Mouse (Mus musculus): Measurements from ENCODE around the gene Tacc2. TPM values are rescaled to one million over a fixed set of nuclear protein-coding genes. Genes with fewer than 3 reads are reported as not detected.
A peak's percentile ranks its signal among the peaks of the same experiment; 100 is the strongest.

The Tacc2 gene
- polyA plus RNA-seq, 1 experiment from 2014 or later = 19.8 TPM

DNA sequence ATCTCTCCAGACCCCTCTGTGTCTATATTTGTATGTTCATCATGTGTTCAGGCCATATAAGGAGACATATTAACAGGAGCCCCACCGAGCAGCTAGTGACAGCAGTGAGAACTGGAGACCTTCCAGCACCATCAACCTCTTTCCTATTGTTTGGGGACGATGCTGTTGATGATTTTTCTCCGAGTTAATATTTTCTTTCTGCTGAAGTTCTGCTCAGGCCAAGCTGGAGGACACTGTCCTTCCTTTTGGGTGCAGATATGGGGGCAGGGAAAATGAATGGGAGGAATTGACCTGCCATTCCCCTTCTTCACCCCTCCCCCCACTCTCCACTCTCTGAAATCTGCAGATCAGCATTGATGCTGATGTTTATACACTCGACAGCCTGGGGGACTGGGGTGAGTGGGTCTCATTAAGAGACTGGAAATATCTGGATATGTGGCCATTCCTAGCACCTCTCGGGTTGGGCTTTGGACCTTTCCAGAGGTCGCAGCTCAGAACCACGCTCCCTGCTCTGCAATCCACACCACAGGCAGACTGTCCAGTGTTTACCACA, 91.6 kb downstream of the Tacc2 start:
- 0 out of 2 replicates have a peak overlapping the region, but pooled peaks have one; percentile 57 for H3K27ac ChIP-seq (ENCODE audit: low read length)
- WGBS = 39% methylated on average over 7 of the region's 7 CpGs
- no peak overlapping the region for H3K9ac ChIP-seq (replicated peaks; ENCODE audit: low read depth)
- H3K27me3 ChIP-seq (replicated peaks; ENCODE audit: insufficient read depth, low read length) = no peaks in the 10 kb centered on the region
- no peak for DNase-seq (ENCODE audit: low spot score)
- no peaks in the 10 kb centered on the region for H3K9me3 ChIP-seq (ENCODE audit: low read length)
- H3K4me2 ChIP-seq (replicated peaks; ENCODE audit: low read depth, low read length) = no peak overlapping the region
- no peak for TF ChIP-seq EP300 (IDR thresholded peaks at IDR 0.05)
- no peak for TF ChIP-seq CTCF (IDR thresholded peaks at IDR 0.05)
- peaks cover 20% of the 10 kb centered on the region for H3K4me1 ChIP-seq (ENCODE audit: insufficient read depth, low read depth, low read length)
- no peaks in the 10 kb centered on the region for H3K36me3 ChIP-seq (ENCODE audit: insufficient read depth, low read length)
- no peak for ATAC-seq
- H3K4me3 ChIP-seq (ENCODE audit: low read depth, low read length) = no peak overlapping the region

DNA sequence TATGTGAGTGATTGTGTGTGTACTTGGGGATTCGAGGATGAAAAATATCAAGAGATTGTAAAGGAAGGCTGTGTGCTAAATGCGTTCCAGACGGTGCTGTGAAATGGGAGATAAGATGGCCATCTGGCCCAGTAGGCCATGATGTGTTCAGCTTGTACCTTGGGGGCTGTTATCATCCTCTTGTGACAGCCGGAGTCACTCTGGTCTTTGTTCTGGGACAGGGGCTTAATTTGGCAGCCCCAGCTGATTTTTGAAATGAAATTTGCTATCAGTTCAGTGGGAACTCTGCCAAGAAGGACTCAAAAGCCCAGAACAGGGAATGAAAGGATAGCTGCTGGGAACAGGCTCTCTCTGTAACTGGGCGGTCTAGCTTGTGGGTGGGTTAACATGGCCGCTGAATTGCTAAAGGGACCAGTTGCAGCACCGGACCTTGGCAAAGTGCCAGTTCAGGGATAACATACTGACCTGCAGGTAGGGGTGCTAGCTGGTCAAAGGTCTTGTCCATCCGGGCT, 92.2 kb downstream of the Tacc2 start:
- no peak overlapping the region for H3K9ac ChIP-seq (replicated peaks; ENCODE audit: low read depth)
- no peak overlapping the region for H3K4me2 ChIP-seq (replicated peaks; ENCODE audit: low read depth, low read length)
- peak; percentile 16; the same call in 1 of the 2 replicates for ATAC-seq
- no peaks in the 10 kb centered on the region for H3K36me3 ChIP-seq (ENCODE audit: insufficient read depth, low read length)
- peak; percentile 71 for DNase-seq (ENCODE audit: low spot score)
- H3K9me3 ChIP-seq (ENCODE audit: low read length) = no peaks in the 10 kb centered on the region
- no peaks in the 10 kb centered on the region for H3K27me3 ChIP-seq (replicated peaks; ENCODE audit: insufficient read depth, low read length)
- H3K4me3 ChIP-seq (ENCODE audit: low read depth, low read length) = no peak overlapping the region
- H3K27ac ChIP-seq (ENCODE audit: low read length) = peak overlapping the region; percentile 57; the same call in 1 of the 2 replicates
- WGBS = 32% methylated on average over 8 of the region's 8 CpGs
- TF ChIP-seq EP300 (IDR thresholded peaks at IDR 0.05) (no peak), CTCF (IDR thresholded peaks at IDR 0.05) (no peak)
- H3K4me1 ChIP-seq (ENCODE audit: insufficient read depth, low read depth, low read length) = peaks cover 20% of the 10 kb centered on the region

DNA sequence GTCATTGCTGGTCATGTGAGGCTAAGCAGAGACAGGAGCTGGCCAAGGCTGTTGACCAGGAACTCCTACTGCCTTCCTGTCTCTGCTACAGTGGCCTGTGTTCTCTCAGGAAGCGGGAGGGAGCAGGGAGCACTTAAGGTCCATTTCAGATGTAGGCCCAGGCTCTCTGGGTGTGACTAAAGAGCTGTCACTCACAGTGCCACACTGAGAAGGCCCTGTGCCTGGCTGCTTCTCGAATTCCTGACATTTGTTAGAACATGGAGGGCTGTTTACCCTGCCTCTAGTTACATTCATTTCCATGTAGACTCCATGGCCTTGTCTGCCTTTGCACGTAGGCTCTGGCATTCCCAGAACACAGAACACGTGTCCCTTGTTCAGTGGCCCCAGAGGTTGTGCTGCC, 93.1 kb downstream of the Tacc2 start:
- Histone ChIP-seq H3K27ac (ENCODE audit: low read length) (peak overlapping the region; percentile 51; the same call in 1 of the 2 replicates), H3K9me3 (ENCODE audit: low read length) (no peaks in the 10 kb centered on the region), H3K4me3 (ENCODE audit: low read depth, low read length) (no peak overlapping the region), H3K27me3 (replicated peaks; ENCODE audit: insufficient read depth, low read length) (no peaks in the 10 kb centered on the region), H3K36me3 (ENCODE audit: insufficient read depth, low read length) (no peaks in the 10 kb centered on the region), H3K9ac (replicated peaks; ENCODE audit: low read depth) (no peak overlapping the region), H3K4me1 (ENCODE audit: insufficient read depth, low read depth, low read length) (peaks cover 20% of the 10 kb centered on the region), H3K4me2 (replicated peaks; ENCODE audit: low read depth, low read length) (no peak overlapping the region)
- DNase-seq (ENCODE audit: low spot score) (peak; percentile 52), ATAC-seq (peak; percentile 62)
- WGBS = 44% methylated on average over 4 of the region's 4 CpGs
- TF ChIP-seq CTCF (IDR thresholded peaks at IDR 0.05) = no peak
- TF ChIP-seq EP300 (IDR thresholded peaks at IDR 0.05) = no peak

DNA sequence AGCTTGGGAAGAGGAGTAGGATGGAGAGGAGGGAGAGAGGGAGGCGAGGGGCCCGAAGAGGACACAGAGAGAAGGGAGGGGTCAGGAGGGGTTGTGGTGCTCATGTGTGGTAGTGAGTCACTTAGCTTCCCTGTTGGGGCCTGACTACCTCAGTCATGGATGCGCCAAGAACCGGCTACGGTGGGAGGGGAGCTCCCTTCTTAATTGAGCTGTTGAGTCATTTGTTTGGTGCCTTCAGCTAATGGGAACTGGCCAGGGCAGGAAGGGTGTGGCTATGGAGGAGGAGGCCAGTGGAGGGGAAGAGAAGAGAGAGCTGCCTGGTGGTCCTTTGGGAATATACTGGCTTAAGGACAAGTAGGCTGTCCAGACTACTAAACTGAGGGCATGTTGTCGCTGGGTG, 94.1 kb downstream of the Tacc2 start:
- DNase-seq (ENCODE audit: low spot score) (peak; percentile 74), ATAC-seq (peak; percentile 57)
- H3K9ac ChIP-seq (replicated peaks; ENCODE audit: low read depth) = no peak overlapping the region
- H3K4me2 ChIP-seq (replicated peaks; ENCODE audit: low read depth, low read length) = no peak overlapping the region
- peaks cover 20% of the 10 kb centered on the region for H3K4me1 ChIP-seq (ENCODE audit: insufficient read depth, low read depth, low read length)
- 54% methylated on average over 6 of the region's 6 CpGs for WGBS
- peak overlapping the region; percentile 51; the same call in 1 of the 2 replicates for H3K27ac ChIP-seq (ENCODE audit: low read length)
- no peak overlapping the region for H3K4me3 ChIP-seq (ENCODE audit: low read depth, low read length)
- H3K36me3 ChIP-seq (ENCODE audit: insufficient read depth, low read length) = no peaks in the 10 kb centered on the region
- H3K9me3 ChIP-seq (ENCODE audit: low read length) = no peaks in the 10 kb centered on the region
- no peaks in the 10 kb centered on the region for H3K27me3 ChIP-seq (replicated peaks; ENCODE audit: insufficient read depth, low read length)
- no peak for TF ChIP-seq EP300 (IDR thresholded peaks at IDR 0.05)
- TF ChIP-seq CTCF (IDR thresholded peaks at IDR 0.05) = no peak

DNA sequence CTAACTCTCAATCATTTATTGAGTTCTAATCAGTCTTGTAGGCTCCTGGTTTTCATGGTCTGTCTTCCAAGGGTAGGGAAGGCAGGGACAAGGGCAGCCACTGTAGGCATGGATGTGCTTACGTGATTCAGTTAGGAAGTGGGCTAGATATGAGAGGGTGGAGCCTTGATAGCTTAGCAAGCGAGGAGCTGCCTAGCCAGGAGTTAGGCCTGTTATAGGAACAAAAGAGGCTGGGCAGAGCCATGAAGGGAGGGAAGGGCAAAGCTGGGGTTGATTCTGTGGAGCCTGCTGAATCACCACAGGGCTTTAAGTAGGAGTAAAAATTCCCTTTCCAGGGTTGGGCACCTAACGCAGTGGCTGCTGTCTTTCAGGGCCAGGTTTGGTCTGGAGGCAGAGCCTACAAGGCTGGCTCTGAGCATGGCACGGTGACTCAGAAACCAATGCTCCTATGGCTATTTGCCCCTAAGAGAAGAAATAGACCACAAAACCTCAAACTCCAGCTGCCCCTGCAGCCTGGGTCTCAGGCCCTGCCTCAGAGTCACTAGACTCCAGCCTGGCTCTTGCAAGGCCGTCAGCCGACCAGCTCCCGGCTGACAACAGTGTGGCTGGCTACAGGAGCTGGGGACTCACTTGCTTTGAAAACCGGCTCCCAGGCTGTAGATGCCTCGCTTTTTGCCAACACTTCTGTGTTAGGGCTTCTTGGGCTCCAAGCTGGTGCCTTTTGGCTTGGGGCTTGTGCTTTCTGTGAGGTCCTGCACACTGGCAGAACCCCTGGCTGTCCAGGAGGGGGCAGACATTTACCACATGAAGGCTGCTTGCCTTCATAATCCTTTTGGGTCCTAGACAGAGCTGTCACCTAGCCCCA, 96.2 kb downstream of the Tacc2 start:
- Histone ChIP-seq H3K27ac (ENCODE audit: low read length) (no peak overlapping the region), H3K9ac (replicated peaks; ENCODE audit: low read depth) (no peak overlapping the region), H3K27me3 (replicated peaks; ENCODE audit: insufficient read depth, low read length) (no peaks in the 10 kb centered on the region), H3K36me3 (ENCODE audit: insufficient read depth, low read length) (no peaks in the 10 kb centered on the region), H3K4me3 (ENCODE audit: low read depth, low read length) (no peak overlapping the region), H3K9me3 (ENCODE audit: low read length) (no peaks in the 10 kb centered on the region), H3K4me1 (ENCODE audit: insufficient read depth, low read depth, low read length) (peaks cover 20% of the 10 kb centered on the region), H3K4me2 (replicated peaks; ENCODE audit: low read depth, low read length) (no peak overlapping the region)
- TF ChIP-seq EP300 (IDR thresholded peaks at IDR 0.05) (no peak), CTCF (IDR thresholded peaks at IDR 0.05) (peak; percentile 90)
- ATAC-seq = peak; percentile 39
- DNase-seq (ENCODE audit: low spot score) = peak; percentile 83
- WGBS = 66% methylated on average over 9 of the region's 9 CpGs

DNA sequence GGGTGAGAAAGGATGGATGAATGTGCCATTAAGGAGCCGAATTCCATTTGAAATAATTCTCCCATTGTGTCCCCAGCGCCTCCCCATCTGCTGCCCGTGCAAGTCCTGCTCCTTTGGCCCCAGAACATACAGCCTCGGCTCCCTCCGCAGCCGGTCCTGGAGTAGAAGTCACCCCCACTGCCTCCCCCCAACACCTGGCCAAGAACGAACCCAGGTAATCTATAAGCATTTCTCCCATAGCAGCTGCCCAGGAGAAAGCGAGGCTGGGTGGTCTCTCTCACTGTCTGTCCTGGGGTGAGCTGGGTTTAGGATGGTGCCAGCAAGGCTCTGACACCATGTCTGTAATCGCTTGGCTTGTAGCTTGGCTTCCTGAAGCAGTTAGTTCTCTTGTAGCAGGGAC, 97.3 kb downstream of the Tacc2 start:
- H3K4me1 ChIP-seq (ENCODE audit: insufficient read depth, low read depth, low read length) = peaks cover 12% of the 10 kb centered on the region
- H3K27me3 ChIP-seq (replicated peaks; ENCODE audit: insufficient read depth, low read length) = no peaks in the 10 kb centered on the region
- H3K9ac ChIP-seq (replicated peaks; ENCODE audit: low read depth) = no peak overlapping the region
- no peaks in the 10 kb centered on the region for H3K36me3 ChIP-seq (ENCODE audit: insufficient read depth, low read length)
- ATAC-seq (no peak), DNase-seq (ENCODE audit: low spot score) (no peak)
- WGBS = 66% methylated on average over 9 of the region's 9 CpGs
- no peak for TF ChIP-seq CTCF (IDR thresholded peaks at IDR 0.05)
- no peak for TF ChIP-seq EP300 (IDR thresholded peaks at IDR 0.05)
- H3K4me2 ChIP-seq (replicated peaks; ENCODE audit: low read depth, low read length) = no peak overlapping the region
- H3K4me3 ChIP-seq (ENCODE audit: low read depth, low read length) = no peak overlapping the region
- no peak overlapping the region for H3K27ac ChIP-seq (ENCODE audit: low read length)
- no peaks in the 10 kb centered on the region for H3K9me3 ChIP-seq (ENCODE audit: low read length)
